Mouse (Mus musculus) retina, adult 2 months (tissue): ENCODE results near the gene Orc5.
A peak's percentile ranks its signal among the peaks of the same experiment; 100 is the strongest.

ENCODE experiments used
- DNase-seq: peaks from one replicate; pipeline ENCODE4 v3.0.0-alpha.2; 2012; ENCODE audit warnings: low read depth, low spot score

Orc5 gene

DNA sequence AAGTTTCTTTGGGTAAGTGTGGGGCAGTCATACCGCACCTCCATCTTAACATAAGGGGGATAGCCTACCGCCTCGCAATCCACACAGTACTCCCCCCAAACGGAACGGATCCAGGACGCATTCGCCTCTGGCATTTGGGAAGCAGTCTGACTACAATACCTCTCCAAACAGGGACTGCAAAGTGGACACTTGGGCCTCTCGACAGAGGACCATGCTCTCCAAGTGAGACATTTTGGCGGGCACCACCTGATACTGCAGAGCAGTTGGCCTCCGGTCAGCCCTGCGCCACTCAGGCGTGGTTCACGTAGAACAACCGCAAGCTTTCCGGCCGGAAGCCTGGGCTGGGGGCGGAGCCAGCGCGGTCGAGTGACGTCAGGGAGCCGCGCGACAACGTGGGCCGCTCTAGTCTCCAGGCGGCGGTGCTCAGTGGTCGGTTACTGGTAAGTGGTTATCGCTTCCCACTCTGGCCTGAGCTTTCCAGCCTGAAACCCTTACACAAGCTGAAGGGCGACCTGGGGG lies at the start of gene Orc5:
Gene Orc5, minus strand, starts transcription at position 397 of the 519 bp plus-strand sequence.
- peak; percentile 81 for DNase-seq

- no peak for DNase-seq
These were observed 46.8 kb upstream of the Orc5 start for GRCm38 (mm10) chr5:22596981-22597380.

DNA sequence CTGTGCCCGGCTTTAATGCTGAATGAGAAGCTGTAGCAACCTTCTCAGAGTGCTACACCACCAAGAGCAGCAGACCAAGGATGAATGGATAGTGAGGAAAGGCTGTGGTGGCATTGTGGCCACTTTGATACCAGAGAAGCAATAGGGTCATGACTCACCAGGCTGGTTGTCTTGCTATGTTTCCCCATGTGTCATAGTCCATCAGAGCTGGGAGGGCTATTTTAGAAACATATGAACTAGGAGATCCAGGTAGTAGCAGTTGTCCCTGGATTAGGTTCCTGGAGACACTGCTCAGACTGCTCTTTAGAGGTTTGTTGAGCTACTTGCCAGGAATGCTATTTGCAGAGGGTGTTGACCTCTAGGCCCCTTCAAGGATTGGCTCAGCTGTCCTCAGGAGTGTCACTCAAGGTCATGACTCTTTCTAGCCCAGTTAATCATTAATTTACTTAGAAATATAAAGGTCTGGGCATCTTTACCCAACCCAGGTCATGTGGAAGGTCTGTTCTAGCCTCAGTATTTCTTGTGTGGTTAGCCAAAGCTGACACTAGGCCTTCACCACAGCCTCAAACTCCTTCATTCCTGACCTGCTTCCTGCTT lies 39.2 kb upstream of the Orc5 start:
- DNase-seq = no peak

GRCm38 (mm10) chr5:22587492-22587891 lies 37.3 kb upstream of the Orc5 start:
- no peak for DNase-seq

DNA sequence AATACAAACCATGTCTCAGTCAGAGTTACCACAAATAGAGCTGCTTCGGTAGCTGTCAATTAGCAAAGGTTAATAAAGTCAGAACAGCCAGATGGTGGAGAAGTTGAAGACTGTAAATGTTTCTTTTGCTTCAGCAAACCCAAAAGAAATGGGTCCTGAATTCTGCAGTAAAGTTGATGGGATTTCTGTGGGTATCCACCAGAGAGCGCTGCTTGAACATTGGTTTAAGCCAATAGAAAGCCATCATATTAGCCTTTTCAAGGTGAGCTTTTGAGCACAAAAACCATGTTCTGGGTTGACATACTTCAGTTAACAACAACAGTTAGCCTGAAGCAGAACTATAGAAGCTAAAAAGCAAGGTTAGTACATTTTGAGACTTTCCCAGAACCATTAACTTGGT lies 34.3 kb upstream of the Orc5 start:
- DNase-seq = no peak

- DNase-seq = no peak
These were observed 27.8 kb upstream of the Orc5 start for GRCm38 (mm10) chr5:22578011-22578410.

GRCm38 (mm10) chr5:22574751-22575150 lies 24.5 kb upstream of the Orc5 start:
- DNase-seq = no peak

GRCm38 (mm10) chr5:22574161-22574560 lies 23.9 kb upstream of the Orc5 start:
- no peak for DNase-seq

GRCm38 (mm10) chr5:22573696-22574095 lies 23.5 kb upstream of the Orc5 start:
- DNase-seq = no peak

- DNase-seq = no peak
These were observed 22.7 kb upstream of the Orc5 start for GRCm38 (mm10) chr5:22572881-22573280.

DNA sequence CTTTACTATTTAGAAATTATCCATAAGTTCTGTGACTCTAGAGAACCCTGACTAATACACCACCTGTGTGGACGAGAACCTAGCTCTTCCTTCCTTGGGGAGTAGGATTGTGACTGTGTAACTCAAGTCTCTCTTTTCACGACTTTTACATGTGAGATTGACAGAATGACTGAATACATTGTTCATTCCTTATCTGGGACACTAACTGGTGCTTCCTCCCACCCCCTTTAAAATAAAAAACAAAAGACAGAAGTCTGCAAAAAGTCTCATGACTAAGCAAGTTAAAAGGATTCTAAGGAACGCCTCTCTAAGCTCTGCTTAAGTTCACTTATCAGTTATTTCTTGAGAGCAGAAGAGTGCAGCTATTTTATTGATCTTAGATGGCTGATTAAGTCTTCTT lies 22.2 kb upstream of the Orc5 start:
- DNase-seq = no peak

DNA sequence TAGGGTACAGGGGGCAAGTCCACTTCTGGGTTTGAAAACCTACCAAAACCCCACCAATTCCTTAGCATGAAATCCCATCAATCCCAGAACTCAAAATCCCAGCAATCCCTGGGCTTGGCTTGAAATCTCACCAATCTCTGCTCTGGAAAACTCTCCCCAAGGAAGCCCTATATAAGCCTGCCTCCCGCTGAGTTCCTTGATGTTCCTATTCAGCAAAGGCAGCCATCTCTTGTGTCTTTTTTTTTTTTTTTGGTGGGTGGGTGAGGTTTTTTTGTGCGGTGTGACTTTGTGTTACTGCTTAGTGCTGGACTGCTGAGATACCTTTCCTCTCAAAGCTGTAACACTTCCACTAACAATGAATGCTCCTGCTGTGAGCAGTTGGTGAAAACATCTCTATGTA lies 15.5 kb upstream of the Orc5 start:
- no peak for DNase-seq

DNA sequence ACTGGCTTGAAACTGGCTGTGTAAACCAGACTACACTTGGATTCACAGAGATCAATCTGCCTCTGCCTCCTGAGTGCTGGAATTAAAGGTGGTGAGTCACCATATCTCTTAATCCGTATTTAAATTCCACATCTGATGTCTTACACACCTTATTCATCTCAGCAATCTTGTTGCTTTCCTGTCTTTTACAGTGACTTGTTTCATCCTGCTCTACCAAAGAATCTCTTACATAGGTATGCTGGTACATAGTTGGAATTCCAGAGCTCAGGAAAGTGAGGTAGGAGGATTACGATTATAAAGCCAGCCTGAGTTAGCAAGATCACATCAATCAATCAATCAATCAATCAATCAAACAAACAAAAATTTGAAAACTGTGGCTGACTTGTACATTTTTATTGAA lies 9.6 kb upstream of the Orc5 start:
- DNase-seq = no peak

- DNase-seq = no peak
These were observed 7.4 kb upstream of the Orc5 start for GRCm38 (mm10) chr5:22557491-22558113.

DNA sequence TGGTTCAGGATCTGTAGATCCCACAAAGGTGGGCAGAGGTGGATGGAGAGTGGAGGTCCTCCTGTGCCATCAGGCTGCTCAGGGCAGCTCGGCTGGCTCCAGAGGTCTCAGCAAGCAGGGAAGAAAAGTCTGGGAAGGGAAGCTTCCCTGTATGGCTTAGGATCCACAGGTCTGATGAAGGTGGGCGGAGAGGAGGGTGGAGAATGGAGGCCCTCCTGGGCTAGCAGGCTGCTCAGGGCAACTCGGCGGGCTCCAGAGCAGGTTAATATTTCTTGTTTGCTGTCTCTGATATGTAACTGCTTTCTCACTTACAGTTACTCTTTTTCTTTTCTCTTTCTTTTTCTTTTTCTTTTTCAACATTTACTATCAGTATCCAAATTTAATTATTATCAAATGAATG lies 6.5 kb upstream of the Orc5 start:
- no peak for DNase-seq

GRCm38 (mm10) chr5:22552233-22552765 lies 2.1 kb upstream of the Orc5 start:
- no peak for DNase-seq

GRCm38 (mm10) chr5:22549366-22550032 lies 730 bp downstream of the Orc5 start:
- peak; percentile 6 for DNase-seq

GRCm38 (mm10) chr5:22548556-22549161 lies 1.6 kb downstream of the Orc5 start:
- DNase-seq = no peak

- no peak for DNase-seq
These were observed 3.7 kb downstream of the Orc5 start for GRCm38 (mm10) chr5:22546536-22546935.

DNA sequence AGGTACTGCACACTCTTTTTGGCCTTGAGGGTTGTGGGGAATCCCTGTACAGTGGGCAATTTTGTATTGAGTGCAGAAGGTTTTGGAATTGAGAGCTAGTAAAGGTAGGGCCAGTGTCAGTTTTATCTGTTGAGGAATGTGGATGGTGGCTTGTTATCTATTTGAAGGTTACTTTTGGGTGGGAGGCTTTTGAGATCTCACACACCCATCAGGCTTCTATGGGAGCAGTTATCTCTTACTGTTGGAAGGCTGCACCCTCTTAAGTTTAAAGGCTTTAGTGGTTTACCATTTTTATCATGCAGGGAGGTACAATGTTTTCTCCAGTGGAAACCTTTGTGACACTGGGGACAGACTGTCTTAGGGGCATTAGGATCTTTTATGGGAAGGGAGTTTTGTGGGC lies 4.9 kb downstream of the Orc5 start:
- DNase-seq = no peak

- no peak for DNase-seq
These were observed 7.6 kb downstream of the Orc5 start for GRCm38 (mm10) chr5:22542676-22543075.

DNA sequence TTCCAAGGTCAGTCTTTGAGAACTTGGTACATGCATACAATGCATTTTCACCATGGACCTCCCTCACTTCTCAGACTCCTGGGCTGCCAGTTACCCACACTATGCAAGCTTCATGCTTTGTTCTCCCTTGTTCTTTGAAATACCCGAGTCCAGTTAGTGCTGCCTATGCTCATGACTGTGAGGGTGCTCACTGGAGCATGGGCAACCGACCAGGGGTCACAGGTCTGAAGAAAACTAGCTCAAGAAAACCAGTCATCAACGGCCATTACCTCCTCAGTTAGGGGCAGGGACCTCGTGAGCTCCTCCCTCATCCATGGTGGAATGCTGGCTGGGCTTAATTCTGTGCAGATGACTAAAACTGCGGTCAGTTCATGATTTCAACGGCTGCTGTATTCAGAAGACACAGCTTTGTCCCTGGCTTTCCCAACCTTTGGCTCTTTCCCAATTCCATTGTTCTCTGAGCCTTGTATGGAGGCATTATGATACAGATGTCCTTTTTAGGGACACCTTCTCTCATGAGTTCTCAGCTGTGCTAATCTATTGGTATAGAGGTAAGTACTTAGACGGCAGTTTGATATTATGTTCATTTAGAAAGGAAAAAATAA lies 11.1 kb downstream of the Orc5 start:
- no peak for DNase-seq
